In genomic region chr15:85207763-85208162, GRCm38 (mm10) we compare ENCODE assay signal across 7 mouse cellular contexts. TPM values are rescaled to one million over a fixed set of nuclear protein-coding genes. Genes with fewer than 3 reads are reported as not detected.
DNase-seq lines count a peak whose midpoint lies in the region; ATAC-seq and TF ChIP-seq lines count a peak whose summit lies in the region.

No protein-coding gene starts in this region.

- no peaks in the 10 kb centered on the region for H3K36me3 ChIP-seq in forebrain, embryonic 15.5 days
- peaks cover 40% of the 10 kb centered on the region for H3K36me3 ChIP-seq in hindbrain, embryonic 10.5 days
- H3K36me3 ChIP-seq in midbrain, postnatal 0 days (ENCODE audit: insufficient read depth, low read length) = no peaks in the 10 kb centered on the region

- no peak for TF ChIP-seq CTCF in midbrain, postnatal 0 days (IDR thresholded peaks at IDR 0.05)

- peak; percentile 46 for DNase-seq in right cerebral cortex, adult 18-20 months
- no peak for DNase-seq in right cerebral cortex, postnatal 4 days
- peak; percentile 60 for DNase-seq in hindbrain, embryonic 10.5 days (ENCODE audit: low spot score)
- DNase-seq in left cerebral cortex, adult 9 months (ENCODE audit: low spot score in 2 of 2) = peak; percentile 18 to 25
- peak; percentile 72 for DNase-seq in midbrain, postnatal 0 days (ENCODE audit: low spot score)
- no peak for DNase-seq in thymus, postnatal 0 days (ENCODE audit: low spot score)

- no peaks in the 10 kb centered on the region for H3K27me3 ChIP-seq in forebrain, embryonic 15.5 days
- H3K27me3 ChIP-seq in hindbrain, embryonic 10.5 days (ENCODE audit: insufficient read depth, poor library complexity, severe bottlenecking) = peaks cover 25% of the 10 kb centered on the region
- H3K27me3 ChIP-seq in midbrain, postnatal 0 days (ENCODE audit: insufficient read depth, low read length) = no peaks in the 10 kb centered on the region

- H3K4me1 ChIP-seq in forebrain, embryonic 15.5 days = peaks cover 33% of the 10 kb centered on the region
- peaks cover 53% of the 10 kb centered on the region for H3K4me1 ChIP-seq in hindbrain, embryonic 10.5 days (replicated peaks)
- peaks cover 3% of the 10 kb centered on the region; the same call in 1 of the 2 replicates for H3K4me1 ChIP-seq in midbrain, postnatal 0 days (ENCODE audit: insufficient read depth, low read length)

- H3K4me2 ChIP-seq in forebrain, embryonic 15.5 days (replicated peaks) = peak overlapping the region; percentile 85
- peak overlapping the region; percentile 28 for H3K4me2 ChIP-seq in midbrain, postnatal 0 days (ENCODE audit: low read depth, low read length, poor library complexity, severe bottlenecking)

- ATAC-seq in forebrain, embryonic 15.5 days (replicated peaks) = peak; percentile 39; the same call in 1 of the 2 replicates
- peak; percentile 45; the same call in 1 of the 2 replicates for ATAC-seq in midbrain, postnatal 0 days (ENCODE audit: low FRiP score)

- peak overlapping the region; percentile 33 for H3K9ac ChIP-seq in forebrain, embryonic 15.5 days (replicated peaks)
- H3K9ac ChIP-seq in midbrain, postnatal 0 days (replicated peaks; ENCODE audit: low read length, poor library complexity, severe bottlenecking) = no peak overlapping the region

- no peaks in the 10 kb centered on the region for H3K9me3 ChIP-seq in forebrain, embryonic 15.5 days
- peaks cover 24% of the 10 kb centered on the region for H3K9me3 ChIP-seq in hindbrain, embryonic 10.5 days
- H3K9me3 ChIP-seq in midbrain, postnatal 0 days (ENCODE audit: low read length) = 0 out of 2 replicates have a peak, but pooled peaks cover 2% of the 10 kb centered on the region

- peak overlapping the region; percentile 60 for H3K27ac ChIP-seq in forebrain, embryonic 15.5 days (replicated peaks)
- peak overlapping the region; percentile 98 for H3K27ac ChIP-seq in hindbrain, embryonic 10.5 days
- H3K27ac ChIP-seq in midbrain, postnatal 0 days (ENCODE audit: low read depth, low read length) = peak overlapping the region; percentile 34

- H3K4me3 ChIP-seq in forebrain, embryonic 15.5 days = peak overlapping the region; percentile 20
- H3K4me3 ChIP-seq in hindbrain, embryonic 10.5 days = peak overlapping the region; percentile 77
- no peak overlapping the region for H3K4me3 ChIP-seq in midbrain, postnatal 0 days (ENCODE audit: low read depth, low read length)

- 2% methylated on average over 2 of the region's 2 CpGs for WGBS in forebrain, embryonic 15.5 days
- 3% methylated on average over 2 of the region's 2 CpGs for WGBS in hindbrain, embryonic 10.5 days
- WGBS in midbrain, postnatal 0 days = 11% methylated on average over 2 of the region's 2 CpGs

RNA-seq across cellular contexts. Expression of gene Fbln1, which starts 2.0 kb away (rescaled TPM):
- polyA plus RNA-seq in forebrain, embryonic 15.5 days (2015; fragmentation: Nextera tagmentation; extraction: Ambion mirVana) = 47.0 and 47.4 TPM in 2 replicates
- polyA plus RNA-seq in hindbrain, embryonic 10.5 days (2016; fragmentation: Nextera tagmentation; extraction: Ambion mirVana) = 157 and 168 TPM in 2 replicates
- 57.8 and 64.5 TPM in 2 replicates for total RNA-seq in midbrain, postnatal 0 days (2014; rRNA removed)
- 46.2 and 48.5 TPM in 2 replicates for polyA plus RNA-seq in midbrain, postnatal 0 days (2015; fragmentation: Nextera tagmentation; extraction: Ambion mirVana)
- polyA plus RNA-seq in thymus, postnatal 0 days (2015; fragmentation: Nextera tagmentation; extraction: Ambion mirVana) = 24.3 and 28.5 TPM in 2 replicates

Comparison
In these comparisons a context has a peak if more than half of its experiments do, and no peak if none do; other contexts are left out.
1. DNase-seq: peak in right cerebral cortex, adult 18-20 months (single experiment), hindbrain, embryonic 10.5 days (single experiment), left cerebral cortex, adult 9 months (2 of 2) and midbrain, postnatal 0 days (single experiment); none in right cerebral cortex, postnatal 4 days (single experiment) and thymus, postnatal 0 days (single experiment).
2. H3K27ac ChIP-seq: peak in every context shown above with its lines; median percentile 98 in hindbrain, embryonic 10.5 days; 60 in forebrain, embryonic 15.5 days; 34 in midbrain, postnatal 0 days.